Mouse (Mus musculus) bone marrow macrophage, adult 2 months (primary cell): ENCODE results near the gene Cmya5.

Experiments used
- CTCF ChIP-seq: IDR thresholded peaks from 2 replicates; pipeline ENCODE4 v1.5.1; 2012; ENCODE audit warnings: low read depth, mild to moderate bottlenecking, low read length, moderate library complexity
- POLR2A ChIP-seq: IDR thresholded peaks from 2 replicates; pipeline ENCODE4 v1.6.1; 2012; ENCODE audit warnings: mild to moderate bottlenecking, low read depth, low read length, borderline replicate concordance

GRCm38 (mm10) chr13:93072871-93073411, 71.6 kb downstream of the Cmya5 start:
- no peak for TF ChIP-seq POLR2A
- TF ChIP-seq CTCF, result no peak
